Mouse (Mus musculus) liver, embryonic 14.5 days (tissue): ENCODE results near the gene Fxyd7. TPM values are rescaled to one million over a fixed set of nuclear protein-coding genes. Genes with fewer than 3 reads are reported as not detected.

Source experiments
- ATAC-seq: fragments of 200-750 bp; cut with Nextera tagmentation; 2 replicates; pipeline ENCODE4 v1.8.0; 2017; ENCODE audit warnings: moderate number of reproducible peaks, mild to moderate bottlenecking, moderate library complexity; ENCODE audit not compliant: insufficient read depth
- DNase-seq, 3 experiments: peaks; one replicate each; pipeline ENCODE4 v3.0.0-alpha.2; 2012 to 2013; ENCODE audit warnings: low read depth in 3 of 3, low spot score in 3 of 3
- H3K27ac ChIP-seq: fragments of 300-500 bp; sonication (generic); 2 replicates; pipeline ENCODE4 v1.5.1; 2014; ENCODE audit warnings: moderate library complexity, mild to moderate bottlenecking, control low read depth, inconsistent platforms
- H3K27me3 ChIP-seq: fragments of 300-500 bp; sonication (generic); 2 replicates; pipeline ENCODE4 v1.6.1; 2014; ENCODE audit warnings: mild to moderate bottlenecking, low read length, moderate library complexity; ENCODE audit not compliant: control insufficient read depth, insufficient read depth
- H3K36me3 ChIP-seq: fragments of 300-500 bp; sonication (generic); replicated peaks from 2 replicates; pipeline ENCODE4 v1.6.1; 2014; ENCODE audit warnings: low read depth; ENCODE audit not compliant: control insufficient read depth, insufficient read depth
- H3K4me1 ChIP-seq, 2 experiments: fragments of 200-500 bp in 1 of 2; fragments of 300-500 bp in 1 of 2; sonication (generic) in 1 of 2; replicated peaks; 2 replicates each; pipeline ENCODE4 v1.6.1; 2012 to 2014; ENCODE audit warnings: antibody characterized with exemption in 1 of 2, inconsistent platforms in 1 of 2, low read length in 1 of 2; ENCODE audit not compliant: control insufficient read depth in 2 of 2, insufficient read depth in 2 of 2
- H3K4me2 ChIP-seq: fragments of 300-500 bp; sonication (generic); 2 replicates; pipeline ENCODE4 v1.6.1; 2014; ENCODE audit warnings: low read depth, mild to moderate bottlenecking, control low read depth, moderate library complexity
- H3K4me3 ChIP-seq, 2 experiments: fragments of 200-500 bp in 1 of 2; fragments of 300-500 bp in 1 of 2; sonication (generic) in 1 of 2; 2 replicates each; pipeline ENCODE4 v1.5.1; 2012 to 2014; ENCODE audit warnings: low read depth in 2 of 2, low read length in 2 of 2, mild to moderate bottlenecking in 2 of 2, control low read depth in 1 of 2, inconsistent platforms in 1 of 2, moderate library complexity in 1 of 2; ENCODE audit not compliant: insufficient read depth in 1 of 2
- H3K9ac ChIP-seq: fragments of 300-500 bp; sonication (generic); replicated peaks from 2 replicates; pipeline ENCODE4 v1.6.1; 2014; ENCODE audit warnings: mild to moderate bottlenecking, control low read depth, moderate library complexity
- H3K9me3 ChIP-seq: fragments of 300-500 bp; sonication (generic); 2 replicates; pipeline ENCODE4 v1.6.1; 2016; ENCODE audit warnings: low read length, mixed read lengths; ENCODE audit not compliant: control insufficient read depth
- CTCF ChIP-seq: IDR thresholded peaks from 2 replicates; pipeline ENCODE4 v1.5.1; 2016; ENCODE audit warnings: antibody characterized with exemption, low read depth, control low read depth
- EP300 ChIP-seq: IDR thresholded peaks from 2 replicates; pipeline ENCODE4 v1.6.1; 2016; ENCODE audit warnings: antibody characterized with exemption, low read depth
- WGBS: fragments of 180-500 bp; shearing (Covaris S2); extraction: QIAGEN DNeasy Blood & Tissue Kit; methylation state at CpG from one replicate; pipeline ENCODE4 v1.1.7; 2014; ENCODE audit not compliant: insufficient replicate concordance; 5-methylcytosine and 5-hydroxymethylcytosine counted together
- polyA plus RNA-seq, 2 experiments: library from polyadenylated mRNA; depleted of rRNA in 1 of 2; stranded (reverse) in 1 of 2; unstranded in 1 of 2; fragments of >200 nt; fragmentation: Nextera tagmentation in 1 of 2; extraction: Ambion mirVana in 1 of 2; gene quantifications; 2 replicates each; pipeline versions ENCODE4 v1.2.1 to v1.2.3; 2012 to 2014

Gene Fxyd7
- polyA plus RNA-seq, 2 experiments = 0.21 to 0.23 TPM

DNA sequence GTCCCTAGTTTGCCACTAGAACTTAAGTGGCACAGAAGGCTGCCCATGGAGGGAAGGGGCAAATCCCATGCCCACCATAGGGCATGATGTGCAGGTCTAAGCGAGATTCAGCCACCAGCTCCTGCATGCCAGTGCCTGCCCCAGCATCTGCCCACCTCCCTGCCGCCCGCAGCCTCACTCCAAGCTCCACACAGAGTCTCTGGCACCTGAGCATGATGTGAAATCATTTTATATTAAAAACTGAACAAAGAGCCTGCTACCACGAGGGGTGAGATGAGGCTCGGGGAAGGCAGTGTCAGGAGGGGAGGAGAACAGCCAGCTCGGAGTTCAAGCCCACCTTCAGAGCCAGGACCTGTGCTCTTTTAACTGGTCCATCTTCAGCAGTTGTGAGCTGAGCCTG is 19.1 kb upstream of the Fxyd7 start:
- 53% methylated on average over 6 of the region's 6 CpGs for WGBS
- DNase-seq (no peak), ATAC-seq (no peak)
- Histone ChIP-seq H3K9ac (no peak overlapping the region), H3K9me3 (no peaks in the 10 kb centered on the region), H3K27ac (no peak overlapping the region), H3K4me2 (no peak overlapping the region), H3K4me3 (no peak overlapping the region), H3K4me1 (no peaks in the 10 kb centered on the region), H3K27me3 (no peaks in the 10 kb centered on the region), H3K36me3 (no peaks in the 10 kb centered on the region)
- TF ChIP-seq EP300 = no peak
- TF ChIP-seq CTCF = no peak

DNA sequence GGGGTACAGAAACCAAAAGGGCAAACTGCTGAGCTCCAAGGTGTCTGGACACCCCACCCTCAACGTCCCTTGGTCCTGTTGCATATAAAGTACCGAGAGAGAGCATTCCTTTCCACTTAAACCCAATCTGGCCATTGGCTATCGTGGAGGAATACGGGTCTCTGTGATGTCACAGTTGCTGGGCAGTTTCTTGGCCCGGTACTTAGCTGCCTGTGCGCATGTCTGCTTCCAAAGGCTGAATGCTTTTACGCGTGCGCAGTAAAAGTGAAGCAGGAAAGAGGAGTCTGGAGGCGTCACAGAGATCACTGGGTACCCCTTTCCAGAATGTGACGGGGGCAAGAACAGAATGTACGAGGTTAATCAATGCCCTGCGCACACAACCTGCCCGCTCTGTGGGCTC is 18.2 kb upstream of the Fxyd7 start:
- DNase-seq (no peak), ATAC-seq (no peak)
- no peaks in the 10 kb centered on the region for H3K4me1 ChIP-seq
- no peaks in the 10 kb centered on the region for H3K27me3 ChIP-seq
- H3K27ac ChIP-seq = no peak overlapping the region
- no peak overlapping the region for H3K4me3 ChIP-seq
- no peak overlapping the region for H3K4me2 ChIP-seq
- H3K9ac ChIP-seq = no peak overlapping the region
- no peaks in the 10 kb centered on the region for H3K9me3 ChIP-seq
- no peaks in the 10 kb centered on the region for H3K36me3 ChIP-seq
- WGBS = 70% methylated on average over 14 of the region's 14 CpGs
- TF ChIP-seq CTCF (no peak), EP300 (no peak)

DNA sequence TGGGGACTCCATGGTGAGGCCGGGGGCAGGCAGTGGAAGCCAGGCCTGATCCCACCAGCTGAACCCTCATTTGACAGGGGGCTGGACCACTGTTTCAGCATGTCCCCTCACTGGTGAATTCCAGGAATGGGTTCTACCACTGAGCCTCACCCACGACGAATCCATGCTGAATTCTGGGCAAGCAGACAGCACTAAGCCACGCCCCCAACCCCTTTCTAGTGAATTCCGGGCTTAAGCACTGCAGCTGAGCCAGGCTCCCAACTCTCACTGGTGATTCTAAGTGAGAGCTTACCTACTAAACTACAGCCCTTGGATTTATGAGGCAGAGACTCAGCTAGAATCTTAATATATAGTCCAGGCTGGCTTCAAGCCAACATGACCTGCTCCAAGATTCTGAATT is 16.6 kb upstream of the Fxyd7 start:
- Histone ChIP-seq H3K4me3 (no peak overlapping the region), H3K4me1 (no peaks in the 10 kb centered on the region), H3K4me2 (no peak overlapping the region), H3K9me3 (no peaks in the 10 kb centered on the region), H3K9ac (no peak overlapping the region), H3K36me3 (no peaks in the 10 kb centered on the region), H3K27ac (no peak overlapping the region), H3K27me3 (no peaks in the 10 kb centered on the region)
- TF ChIP-seq CTCF (no peak), EP300 (no peak)
- 37% methylated on average over 5 of the region's 5 CpGs for WGBS
- no peak for ATAC-seq
- DNase-seq = no peak

DNA sequence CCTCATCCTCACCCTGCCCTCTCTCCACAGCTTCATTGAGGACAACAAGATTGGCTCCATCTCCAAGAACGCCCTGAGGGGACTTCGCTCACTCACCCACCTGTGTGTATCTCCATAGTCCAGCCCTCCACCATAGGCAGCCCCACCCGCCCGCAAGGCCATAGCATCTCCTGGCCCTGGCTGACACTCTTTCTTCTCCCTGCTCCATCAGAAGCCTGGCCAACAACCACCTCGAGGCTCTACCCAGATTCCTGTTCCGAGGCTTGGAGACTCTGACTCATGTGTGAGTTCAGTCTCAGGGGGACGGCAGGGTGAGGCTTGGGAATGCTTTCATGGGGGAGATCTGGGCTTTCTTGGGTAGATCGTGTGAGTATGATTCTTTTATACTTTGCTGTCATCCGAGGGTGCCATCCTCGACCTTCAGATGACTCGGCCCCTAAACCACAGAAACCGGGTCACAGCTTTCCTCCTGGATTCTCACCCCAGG is 11.8 kb upstream of the Fxyd7 start:
- ATAC-seq = no peak

DNA sequence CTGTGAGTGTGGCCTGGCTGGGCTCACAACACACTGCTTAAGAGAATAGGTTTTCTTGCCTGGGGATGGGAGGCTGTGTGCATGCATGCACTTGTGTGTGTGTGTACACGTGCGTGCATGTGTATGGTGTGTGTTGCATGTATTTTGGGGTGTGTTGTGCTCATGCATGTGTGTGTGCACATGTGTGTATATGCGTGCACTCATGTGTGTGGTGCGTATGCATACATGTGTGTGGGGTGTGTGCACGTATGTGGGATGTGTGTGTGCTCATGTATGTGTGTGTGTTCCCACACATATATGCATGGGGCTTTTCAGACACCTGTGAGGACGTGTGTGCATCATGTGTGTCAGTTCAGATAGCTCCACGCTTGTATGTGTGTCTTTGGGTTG is 9.3 kb upstream of the Fxyd7 start:
- no peak overlapping the region for H3K27ac ChIP-seq
- no peaks in the 10 kb centered on the region for H3K27me3 ChIP-seq
- no peak overlapping the region for H3K9ac ChIP-seq
- no peak overlapping the region for H3K4me3 ChIP-seq
- no peak overlapping the region for H3K4me2 ChIP-seq
- H3K36me3 ChIP-seq = no peaks in the 10 kb centered on the region
- peaks cover 0 to 7% of the 10 kb centered on the region in 2 experiments; a peak in 1 of 4 replicates for H3K4me1 ChIP-seq
- DNase-seq (no peak), ATAC-seq (no peak)
- no peak for TF ChIP-seq EP300
- no peak for TF ChIP-seq CTCF
- H3K9me3 ChIP-seq = no peaks in the 10 kb centered on the region
- 62% methylated on average over 7 of the region's 7 CpGs for WGBS

More for the DNA sequence above, 11.8 kb upstream of the Fxyd7 start:
- no peak for TF ChIP-seq CTCF
- TF ChIP-seq EP300 = no peak
- Histone ChIP-seq H3K4me1 (no peaks in the 10 kb centered on the region), H3K27ac (no peak overlapping the region), H3K36me3 (no peaks in the 10 kb centered on the region), H3K9ac (no peak overlapping the region), H3K27me3 (no peaks in the 10 kb centered on the region), H3K4me2 (no peak overlapping the region), H3K9me3 (no peaks in the 10 kb centered on the region), H3K4me3 (no peak overlapping the region)
- DNase-seq = no peak
- 61% methylated on average over 12 of the region's 12 CpGs for WGBS
